Mouse (Mus musculus) spleen, adult 2 months (tissue): ENCODE data around the gene Ppp1r13l.

Source experiments
- CTCF ChIP-seq: fragments of 200-500 bp; IDR thresholded peaks from 2 replicates; pipeline ENCODE4 v1.5.1; 2011; ENCODE audit warnings: mild to moderate bottlenecking, inconsistent platforms; ENCODE audit not compliant: insufficient read depth, insufficient read length, insufficient replicate concordance; ENCODE audit errors: extremely low read depth
- POLR2A ChIP-seq: fragments of 200-500 bp; IDR thresholded peaks from 2 replicates; pipeline ENCODE4 v1.6.1; 2011; ENCODE audit warnings: low read depth, low read length, inconsistent platforms

DNA sequence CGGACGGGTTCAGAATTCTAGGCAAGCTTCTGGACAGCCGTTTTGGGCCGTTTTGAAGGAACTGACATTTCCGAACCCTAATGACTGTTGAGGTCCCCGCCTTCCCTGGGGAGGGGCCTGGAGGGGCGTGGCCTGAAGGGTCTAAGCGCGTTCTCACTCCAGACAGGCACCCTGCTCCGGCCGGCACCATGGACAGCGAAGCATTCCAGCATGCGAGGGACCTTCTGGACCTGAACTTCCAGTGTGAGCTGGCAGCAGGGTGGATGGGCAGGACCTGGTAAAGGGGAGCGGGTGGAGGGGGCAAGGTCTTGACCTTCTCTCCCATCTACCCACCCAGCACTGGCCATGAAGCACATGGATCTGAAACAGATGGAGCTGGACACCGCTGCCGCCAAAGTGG is 8.8 kb downstream of the Ppp1r13l start:
- no peak for TF ChIP-seq CTCF
- TF ChIP-seq POLR2A, result no peak
